Mouse (Mus musculus): ENCODE results near the gene Pfkp. TPM values are rescaled to one million over a fixed set of nuclear protein-coding genes. Genes with fewer than 3 reads are reported as not detected.

Gene Pfkp
- total and polyA plus RNA-seq, 3 experiments: 47.2 to 67.4 (median 48.1) TPM

DNA sequence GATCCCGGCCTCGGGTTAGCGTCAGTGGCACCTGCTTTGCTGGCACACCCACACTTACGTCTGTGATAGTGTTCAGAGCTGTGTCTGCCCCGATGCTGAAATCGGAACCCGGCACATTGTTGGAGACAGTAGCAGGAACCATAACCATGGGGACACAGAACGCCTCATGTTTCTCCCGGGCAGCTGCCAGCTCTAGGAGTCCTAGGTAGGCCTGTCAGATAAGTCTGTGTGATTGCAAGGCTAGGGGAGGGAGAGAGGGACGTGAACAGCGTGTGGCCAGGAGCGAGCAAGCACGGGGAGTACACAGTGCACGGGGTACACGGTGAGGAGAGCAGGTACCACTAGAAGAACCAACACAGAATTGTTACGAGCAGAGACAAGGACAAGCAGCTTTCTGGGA lies 50.8 kb downstream of the Pfkp start:
- H3K27me3 ChIP-seq (ENCODE audit: control insufficient read depth, insufficient read depth, low read length): no peaks in the 10 kb centered on the region
- H3K4me3 ChIP-seq: no peak overlapping the region
- 65% methylated on average over 16 of the region's 16 CpGs for WGBS
- no peaks in the 10 kb centered on the region for H3K79me2 ChIP-seq (replicated peaks; ENCODE audit: control insufficient read depth, insufficient read depth, low read length)
- intact Hi-C loops (cut with DNase I): no loop called here
- H3K27ac ChIP-seq: no peak overlapping the region
- no peak for TF ChIP-seq EP300 (IDR thresholded peaks at IDR 0.05; ENCODE audit: insufficient read depth, low read depth, low read length)
- no peak for TF ChIP-seq CTCF (IDR thresholded peaks at IDR 0.05)
- TF ChIP-seq POLR2A (IDR thresholded peaks at IDR 0.05; ENCODE audit: insufficient read depth, low read depth, low read length): no peak
- no peaks in the 10 kb centered on the region for H3K36me3 ChIP-seq (ENCODE audit: control insufficient read depth, insufficient read depth, low read length)
- H3K4me1 ChIP-seq (ENCODE audit: control insufficient read depth, insufficient read depth, low read length): no peaks in the 10 kb centered on the region; the same call in 1 of the 2 replicates
- H3K9ac ChIP-seq (ENCODE audit: low read depth, low read length): no peak overlapping the region
- DNase-seq: peak in 1 of 2 experiments; percentile 38

DNA sequence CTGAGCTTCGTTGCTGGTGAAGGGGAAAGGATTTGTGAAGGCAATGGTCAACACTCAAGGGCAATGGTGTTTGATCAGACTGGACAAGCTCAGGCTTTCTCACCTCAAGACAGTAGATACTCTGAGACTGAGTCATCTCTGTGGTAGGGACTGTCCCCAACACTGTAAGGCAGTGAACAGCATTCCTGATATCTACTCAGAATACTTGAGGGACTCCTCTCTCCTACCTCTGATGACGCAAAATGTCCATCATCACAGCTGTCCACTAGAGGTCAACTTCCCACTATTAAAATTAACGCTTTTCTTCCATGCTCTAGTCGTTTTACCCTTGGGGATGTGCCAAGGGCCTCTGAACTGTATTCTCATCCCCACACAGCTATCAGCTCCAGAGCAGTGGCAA lies 53.2 kb downstream of the Pfkp start:
- H3K9ac ChIP-seq (ENCODE audit: low read depth, low read length): no peak overlapping the region
- H3K36me3 ChIP-seq (ENCODE audit: control insufficient read depth, insufficient read depth, low read length): no peaks in the 10 kb centered on the region
- 71% methylated on average over 4 of the region's 4 CpGs for WGBS
- TF ChIP-seq POLR2A (IDR thresholded peaks at IDR 0.05; ENCODE audit: insufficient read depth, low read depth, low read length) (no peak), EP300 (IDR thresholded peaks at IDR 0.05; ENCODE audit: insufficient read depth, low read depth, low read length) (no peak), CTCF (IDR thresholded peaks at IDR 0.05) (no peak)
- intact Hi-C loops (cut with DNase I): no loop called here
- no peaks in the 10 kb centered on the region; the same call in 1 of the 2 replicates for H3K4me1 ChIP-seq (ENCODE audit: control insufficient read depth, insufficient read depth, low read length)
- no peak overlapping the region for H3K27ac ChIP-seq
- no peak for DNase-seq
- no peak overlapping the region for H3K4me3 ChIP-seq
- no peaks in the 10 kb centered on the region for H3K79me2 ChIP-seq (replicated peaks; ENCODE audit: control insufficient read depth, insufficient read depth, low read length)
- no peaks in the 10 kb centered on the region for H3K27me3 ChIP-seq (ENCODE audit: control insufficient read depth, insufficient read depth, low read length)

DNA sequence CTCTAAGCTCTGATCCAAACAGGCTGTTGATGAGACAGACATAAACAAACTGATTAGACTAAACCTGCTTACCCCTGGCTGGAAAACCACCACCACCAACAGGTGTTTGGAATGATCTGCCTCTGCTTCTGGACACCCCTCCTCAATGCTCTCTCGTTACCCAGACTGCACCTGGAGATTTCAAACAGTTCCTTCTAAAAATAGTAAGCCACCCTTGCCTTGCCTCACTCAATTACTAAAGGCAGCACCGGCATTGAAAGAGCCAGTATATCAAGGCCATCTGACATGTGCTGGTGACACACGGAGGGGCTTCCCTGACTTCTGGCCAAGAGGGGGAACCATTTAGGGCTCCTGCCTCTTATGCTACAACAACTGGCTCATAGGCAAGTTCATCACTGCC lies 57.7 kb downstream of the Pfkp start:
- Histone ChIP-seq H3K9ac (ENCODE audit: low read depth, low read length) (no peak overlapping the region), H3K4me3 (no peak overlapping the region), H3K4me1 (ENCODE audit: control insufficient read depth, insufficient read depth, low read length) (no peaks in the 10 kb centered on the region), H3K27me3 (ENCODE audit: control insufficient read depth, insufficient read depth, low read length) (no peaks in the 10 kb centered on the region), H3K27ac (no peak overlapping the region), H3K36me3 (ENCODE audit: control insufficient read depth, insufficient read depth, low read length) (no peaks in the 10 kb centered on the region), H3K79me2 (replicated peaks; ENCODE audit: control insufficient read depth, insufficient read depth, low read length) (no peaks in the 10 kb centered on the region)
- intact Hi-C loops (cut with DNase I): no loop called here
- WGBS: 53% methylated on average over 3 of the region's 3 CpGs
- DNase-seq: no peak
- TF ChIP-seq EP300 (IDR thresholded peaks at IDR 0.05; ENCODE audit: insufficient read depth, low read depth, low read length) (no peak), CTCF (IDR thresholded peaks at IDR 0.05) (no peak), POLR2A (IDR thresholded peaks at IDR 0.05; ENCODE audit: insufficient read depth, low read depth, low read length) (no peak)

DNA sequence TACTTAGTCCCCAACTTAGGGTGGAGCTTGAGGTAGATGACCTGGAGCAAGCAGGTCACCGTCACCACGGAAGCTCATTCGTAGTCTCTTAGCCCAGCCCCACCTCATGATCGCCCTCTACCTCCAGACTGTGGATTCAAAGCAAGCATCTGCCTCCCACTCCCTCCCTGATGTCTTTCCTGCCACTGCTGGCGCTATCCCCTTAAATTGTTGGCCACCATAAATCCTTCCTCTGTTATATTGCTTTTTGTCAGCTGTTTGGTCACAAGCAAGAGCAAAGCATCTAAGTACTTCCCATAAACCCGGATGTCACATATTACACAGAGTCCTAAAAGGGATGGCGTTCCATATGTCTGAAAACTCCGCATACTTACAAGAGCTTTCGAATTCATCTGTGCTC lies 62.6 kb downstream of the Pfkp start:
- Histone ChIP-seq H3K79me2 (replicated peaks; ENCODE audit: control insufficient read depth, insufficient read depth, low read length) (no peaks in the 10 kb centered on the region), H3K27ac (no peak overlapping the region), H3K4me1 (ENCODE audit: control insufficient read depth, insufficient read depth, low read length) (no peaks in the 10 kb centered on the region), H3K27me3 (ENCODE audit: control insufficient read depth, insufficient read depth, low read length) (no peaks in the 10 kb centered on the region), H3K36me3 (ENCODE audit: control insufficient read depth, insufficient read depth, low read length) (no peaks in the 10 kb centered on the region), H3K9ac (ENCODE audit: low read depth, low read length) (no peak overlapping the region), H3K4me3 (no peak overlapping the region)
- WGBS: 89% methylated on average over 9 of the region's 9 CpGs
- no peak for DNase-seq
- intact Hi-C loops (cut with DNase I): no loop called here
- no peak for TF ChIP-seq EP300 (IDR thresholded peaks at IDR 0.05; ENCODE audit: insufficient read depth, low read depth, low read length)
- TF ChIP-seq POLR2A (IDR thresholded peaks at IDR 0.05; ENCODE audit: insufficient read depth, low read depth, low read length): no peak
- TF ChIP-seq CTCF (IDR thresholded peaks at IDR 0.05): no peak

DNA sequence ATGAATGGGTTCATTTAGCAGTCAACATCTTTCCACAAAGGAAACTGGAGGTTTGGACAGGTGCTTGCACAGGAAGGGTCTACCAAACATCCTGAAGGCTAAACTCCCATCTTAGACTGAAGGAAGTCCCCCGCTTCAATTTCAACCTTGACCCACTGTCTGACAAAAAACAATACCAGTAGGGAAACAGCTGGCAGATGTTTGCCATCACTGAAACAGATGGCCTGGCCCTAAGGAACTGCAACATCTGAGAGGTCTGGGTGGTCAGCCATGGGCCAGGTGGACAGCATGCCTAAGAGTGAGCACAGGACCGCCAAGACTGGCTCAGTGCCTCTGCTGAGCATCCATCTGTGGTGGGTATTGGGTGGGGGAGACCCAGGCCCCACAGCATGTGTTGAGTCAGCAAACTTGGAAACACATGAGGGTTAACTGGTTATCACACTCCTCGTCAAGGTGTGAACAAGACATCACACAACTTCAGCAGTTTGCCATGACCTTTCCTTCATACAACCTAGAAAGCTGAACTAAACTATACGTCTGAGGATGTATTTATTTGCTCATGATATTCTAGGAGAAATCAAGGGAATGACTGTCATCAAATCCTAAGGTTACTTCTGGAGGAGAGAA lies 65.0 kb downstream of the Pfkp start:
- Histone ChIP-seq H3K36me3 (ENCODE audit: control insufficient read depth, insufficient read depth, low read length) (no peaks in the 10 kb centered on the region), H3K4me1 (ENCODE audit: control insufficient read depth, insufficient read depth, low read length) (no peaks in the 10 kb centered on the region), H3K27me3 (ENCODE audit: control insufficient read depth, insufficient read depth, low read length) (no peaks in the 10 kb centered on the region), H3K79me2 (replicated peaks; ENCODE audit: control insufficient read depth, insufficient read depth, low read length) (no peaks in the 10 kb centered on the region), H3K9ac (ENCODE audit: low read depth, low read length) (no peak overlapping the region), H3K27ac (no peak overlapping the region), H3K4me3 (no peak overlapping the region)
- intact Hi-C loops (cut with DNase I): no loop called here
- DNase-seq: no peak
- no peak for TF ChIP-seq CTCF (IDR thresholded peaks at IDR 0.05)
- no peak for TF ChIP-seq POLR2A (IDR thresholded peaks at IDR 0.05; ENCODE audit: insufficient read depth, low read depth, low read length)
- TF ChIP-seq EP300 (IDR thresholded peaks at IDR 0.05; ENCODE audit: insufficient read depth, low read depth, low read length): no peak
- 65% methylated on average over 4 of the region's 4 CpGs for WGBS

DNA sequence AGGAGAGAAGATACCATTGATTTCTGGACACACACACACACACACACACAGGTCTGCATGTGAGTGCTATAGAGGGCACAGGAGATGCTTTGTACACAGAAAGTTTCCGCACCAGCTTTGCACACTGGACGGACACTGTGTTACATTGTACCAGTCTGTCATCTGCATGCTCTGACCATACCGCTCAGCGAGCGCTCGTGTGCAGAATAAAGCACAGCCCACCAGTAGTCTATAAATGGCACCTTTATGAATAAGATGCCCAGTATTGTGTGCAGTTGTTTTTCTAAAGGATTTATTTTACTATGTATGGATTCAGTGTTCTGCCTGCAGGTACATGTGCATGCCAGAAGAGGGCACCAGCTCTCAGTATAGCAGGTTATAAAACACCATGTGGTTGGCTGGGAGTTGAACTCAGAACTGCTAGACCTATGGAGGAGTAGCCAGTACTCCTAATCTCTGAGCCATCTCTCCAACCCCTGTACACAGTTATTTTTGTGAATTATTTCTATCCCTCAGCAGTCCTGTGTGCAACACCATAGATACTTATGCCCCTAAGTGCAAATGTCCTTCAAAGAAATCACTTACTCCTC lies 72.6 kb downstream of the Pfkp start:
- 96% methylated on average over 6 of the region's 6 CpGs for WGBS
- H3K4me3 ChIP-seq: no peak overlapping the region
- no peak for DNase-seq
- no peak overlapping the region for H3K9ac ChIP-seq (ENCODE audit: low read depth, low read length)
- H3K27me3 ChIP-seq (ENCODE audit: control insufficient read depth, insufficient read depth, low read length): no peaks in the 10 kb centered on the region
- H3K79me2 ChIP-seq (replicated peaks; ENCODE audit: control insufficient read depth, insufficient read depth, low read length): no peaks in the 10 kb centered on the region
- intact Hi-C loops (cut with DNase I): no loop called here
- no peaks in the 10 kb centered on the region for H3K4me1 ChIP-seq (ENCODE audit: control insufficient read depth, insufficient read depth, low read length)
- H3K36me3 ChIP-seq (ENCODE audit: control insufficient read depth, insufficient read depth, low read length): no peaks in the 10 kb centered on the region
- H3K27ac ChIP-seq: no peak overlapping the region
- no peak for TF ChIP-seq EP300 (IDR thresholded peaks at IDR 0.05; ENCODE audit: insufficient read depth, low read depth, low read length)
- TF ChIP-seq POLR2A (IDR thresholded peaks at IDR 0.05; ENCODE audit: insufficient read depth, low read depth, low read length): no peak
- peak; percentile 70 for TF ChIP-seq CTCF (IDR thresholded peaks at IDR 0.05)

Measured in heart, adult 2 months (tissue).